Mouse (Mus musculus): ENCODE results near the gene Vezf1. TPM values are rescaled to one million over a fixed set of nuclear protein-coding genes. Genes with fewer than 3 reads are reported as not detected.

The Vezf1 gene
- polyA plus RNA-seq, 1 experiment, result 14.2 TPM

DNA sequence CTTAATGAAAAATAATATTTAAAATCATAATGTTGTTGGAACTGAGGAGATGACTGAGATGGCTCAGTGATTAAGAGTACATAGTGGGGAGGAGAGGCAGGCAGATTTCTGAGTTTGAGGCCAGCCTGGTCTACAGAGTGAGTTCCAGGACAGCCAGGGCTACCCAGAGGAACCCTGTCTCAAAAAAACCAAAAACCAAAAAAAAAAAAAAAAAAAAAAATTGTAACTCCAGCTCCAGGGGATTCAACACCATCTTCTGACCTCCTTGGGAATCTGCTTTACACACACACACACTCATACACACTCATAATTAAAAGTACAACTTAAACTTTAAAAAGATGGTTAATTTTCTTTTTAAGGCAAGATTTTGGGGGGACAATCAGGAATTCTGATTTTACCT, 2.3 kb upstream of the Vezf1 start:
- no peak for TF ChIP-seq POLR2A (IDR thresholded peaks at IDR 0.05; ENCODE audit: low read depth, low read length)
- no peak for TF ChIP-seq CTCF (IDR thresholded peaks at IDR 0.05; ENCODE audit: extremely low read depth, insufficient read depth, insufficient read length, insufficient replicate concordance)
- Histone ChIP-seq H3K27me3 (ENCODE audit: control insufficient read depth, insufficient read depth, low read length) (peaks cover 4% of the 10 kb centered on the region; the same call in 1 of the 2 replicates), H3K4me1 (ENCODE audit: control insufficient read depth, insufficient read depth, insufficient read length) (peaks cover 9% of the 10 kb centered on the region), H3K4me3 (ENCODE audit: extremely low read depth, insufficient read depth, insufficient read length) (no peak overlapping the region), H3K36me3 (ENCODE audit: control insufficient read depth, insufficient read depth, low read length) (no peaks in the 10 kb centered on the region), H3K27ac (ENCODE audit: insufficient read depth, low read length) (no peak overlapping the region)
- no peak for DNase-seq (ENCODE audit: low read depth in 1 of 2, low spot score in 2 of 2)

DNA sequence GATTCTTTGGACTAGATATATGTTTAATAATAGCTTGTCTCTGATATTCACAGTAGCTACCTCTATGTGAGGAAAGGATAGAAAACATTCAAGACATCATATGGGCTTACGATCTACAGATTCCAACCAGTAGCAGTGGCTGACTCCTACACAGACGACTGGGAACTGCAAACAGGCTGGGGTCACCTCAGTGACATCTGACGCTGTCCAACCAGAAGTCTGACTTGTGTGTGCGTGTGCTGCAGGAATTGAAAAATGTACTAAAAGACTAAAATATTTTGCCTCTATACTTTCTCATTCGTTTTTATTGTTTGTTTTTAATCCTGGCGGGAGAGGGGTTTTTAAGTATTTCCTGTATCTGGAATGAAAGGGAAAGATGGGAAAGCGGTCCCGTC, 891 bp upstream of the Vezf1 start:
- Histone ChIP-seq H3K4me1 (ENCODE audit: control insufficient read depth, insufficient read depth, insufficient read length) (peaks cover 9% of the 10 kb centered on the region), H3K27me3 (ENCODE audit: control insufficient read depth, insufficient read depth, low read length) (peaks cover 4% of the 10 kb centered on the region; the same call in 1 of the 2 replicates)

DNA sequence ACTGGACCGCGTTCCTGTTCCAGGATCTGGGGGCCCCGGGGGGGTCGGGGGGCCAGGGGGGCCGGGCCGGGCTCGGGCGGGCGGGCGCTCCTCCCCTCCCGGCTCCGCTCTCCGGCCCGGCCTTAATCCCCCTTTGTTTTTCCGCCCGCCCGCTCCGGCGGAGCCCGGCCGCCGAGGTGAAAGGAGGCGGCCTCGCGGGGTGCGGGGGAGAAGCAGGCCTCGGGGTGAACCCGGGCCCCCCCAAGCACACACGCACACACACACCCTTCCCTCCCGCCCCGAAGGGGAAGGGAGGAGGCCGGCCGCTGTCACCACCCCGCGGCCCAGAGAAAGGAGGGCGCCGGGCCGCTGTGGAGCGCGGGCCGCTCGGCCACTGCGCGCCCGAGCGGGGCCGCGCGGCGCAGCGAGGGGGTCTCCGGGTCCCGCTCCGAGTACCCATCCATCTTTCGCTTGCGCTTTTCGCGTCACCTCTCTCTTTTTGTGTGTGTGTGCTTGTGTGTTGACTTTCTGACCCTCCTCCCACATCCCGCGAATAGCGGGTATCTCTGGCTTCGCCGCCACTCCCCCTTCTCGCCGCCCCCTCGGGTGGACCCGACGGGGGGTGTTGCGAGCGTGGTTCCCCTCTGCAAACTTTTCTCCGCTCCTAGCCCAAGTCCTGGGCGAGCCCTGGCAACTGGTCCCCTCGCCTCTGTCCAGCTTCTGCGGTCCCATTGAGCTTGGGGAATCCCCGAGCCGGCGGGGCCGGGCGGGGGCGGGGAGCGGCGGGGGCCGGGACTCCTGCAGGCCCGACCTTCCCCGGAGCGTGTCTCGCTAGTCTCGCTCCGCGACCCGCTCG, 549 bp downstream of the Vezf1 start:
- Histone ChIP-seq H3K36me3 (ENCODE audit: control insufficient read depth, insufficient read depth, low read length) (peaks cover 3% of the 10 kb centered on the region), H3K27ac (ENCODE audit: insufficient read depth, low read length) (peak overlapping the region; percentile 88), H3K4me3 (ENCODE audit: extremely low read depth, insufficient read depth, insufficient read length) (peak overlapping the region; percentile 75), H3K4me1 (ENCODE audit: control insufficient read depth, insufficient read depth, insufficient read length) (peaks cover 9% of the 10 kb centered on the region), H3K27me3 (ENCODE audit: control insufficient read depth, insufficient read depth, low read length) (peaks cover 4% of the 10 kb centered on the region; the same call in 1 of the 2 replicates)
- WGBS, result under 1% methylated on average over 76 of the region's 92 CpGs
- TF ChIP-seq CTCF (IDR thresholded peaks at IDR 0.05; ENCODE audit: extremely low read depth, insufficient read depth, insufficient read length, insufficient replicate concordance) (no peak), POLR2A (IDR thresholded peaks at IDR 0.05; ENCODE audit: low read depth, low read length) (no peak)
- peak in 1 of 2 experiments; percentile 75 for DNase-seq (ENCODE audit: low read depth in 1 of 2, low spot score in 2 of 2)

More for the DNA sequence above, 891 bp upstream of the Vezf1 start:
- TF ChIP-seq POLR2A (IDR thresholded peaks at IDR 0.05; ENCODE audit: low read depth, low read length), result no peak
- TF ChIP-seq CTCF (IDR thresholded peaks at IDR 0.05; ENCODE audit: extremely low read depth, insufficient read depth, insufficient read length, insufficient replicate concordance), result no peak
- Histone ChIP-seq H3K4me3 (ENCODE audit: extremely low read depth, insufficient read depth, insufficient read length) (peak overlapping the region; percentile 75), H3K36me3 (ENCODE audit: control insufficient read depth, insufficient read depth, low read length) (no peaks in the 10 kb centered on the region), H3K27ac (ENCODE audit: insufficient read depth, low read length) (peak overlapping the region; percentile 88)
- 6% methylated on average over 8 of the region's 8 CpGs for WGBS
- DNase-seq (ENCODE audit: low read depth in 1 of 2, low spot score in 2 of 2), result no peak

DNA sequence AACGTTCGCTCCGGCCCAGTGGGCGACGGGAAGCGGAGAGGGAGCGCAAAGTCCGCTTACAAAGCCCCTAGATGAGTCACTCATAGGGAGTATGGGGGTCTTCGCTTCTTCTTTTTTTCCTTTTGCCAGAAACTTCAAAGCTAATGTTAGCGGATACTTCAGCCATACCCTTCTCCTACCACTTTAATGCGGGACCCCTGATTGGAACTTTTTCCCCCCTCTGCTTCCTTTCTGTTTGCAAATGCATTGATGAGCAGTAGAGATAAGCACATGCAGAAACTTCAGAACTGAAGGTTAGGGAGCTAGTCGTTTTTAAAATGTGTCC, 1.1 kb downstream of the Vezf1 start:
- no peak overlapping the region for H3K27ac ChIP-seq (ENCODE audit: insufficient read depth, low read length)
- WGBS, result under 1% methylated on average over 12 of the region's 12 CpGs
- DNase-seq (ENCODE audit: low read depth in 1 of 2, low spot score in 2 of 2), result no peak

DNA sequence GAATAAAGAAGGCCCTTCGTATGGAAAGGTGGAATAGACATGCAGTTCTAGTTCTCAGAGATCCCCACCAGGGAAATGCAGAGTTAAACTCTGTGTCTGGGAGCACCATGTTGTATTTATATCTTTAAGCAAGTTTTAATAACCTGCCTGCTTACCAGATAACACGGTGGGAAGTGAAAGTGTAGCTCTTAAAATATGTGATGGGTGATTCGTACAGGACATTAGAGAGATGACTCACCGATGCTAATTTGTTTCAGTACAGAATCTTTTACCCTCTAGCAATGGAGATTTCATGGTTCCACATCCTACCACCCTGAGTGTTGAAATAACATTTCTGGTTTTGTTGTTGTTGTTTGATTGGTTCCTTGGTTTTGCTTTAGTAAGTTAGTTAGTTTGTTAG, 2.3 kb downstream of the Vezf1 start:
- no peak for DNase-seq (ENCODE audit: low read depth in 1 of 2, low spot score in 2 of 2)
- Histone ChIP-seq H3K36me3 (ENCODE audit: control insufficient read depth, insufficient read depth, low read length) (peaks cover 12% of the 10 kb centered on the region), H3K27ac (ENCODE audit: insufficient read depth, low read length) (no peak overlapping the region), H3K4me1 (ENCODE audit: control insufficient read depth, insufficient read depth, insufficient read length) (peaks cover 9% of the 10 kb centered on the region), H3K4me3 (ENCODE audit: extremely low read depth, insufficient read depth, insufficient read length) (no peak overlapping the region; the same call in 1 of the 2 replicates), H3K27me3 (ENCODE audit: control insufficient read depth, insufficient read depth, low read length) (peaks cover 4% of the 10 kb centered on the region; the same call in 1 of the 2 replicates)
- TF ChIP-seq POLR2A (IDR thresholded peaks at IDR 0.05; ENCODE audit: low read depth, low read length) (no peak), CTCF (IDR thresholded peaks at IDR 0.05; ENCODE audit: extremely low read depth, insufficient read depth, insufficient read length, insufficient replicate concordance) (no peak)
- WGBS, result 21% methylated on average over 4 of the region's 4 CpGs

More for the DNA sequence above, 1.1 kb downstream of the Vezf1 start:
- Histone ChIP-seq H3K4me3 (ENCODE audit: extremely low read depth, insufficient read depth, insufficient read length) (peak overlapping the region; percentile 75), H3K27me3 (ENCODE audit: control insufficient read depth, insufficient read depth, low read length) (peaks cover 4% of the 10 kb centered on the region; the same call in 1 of the 2 replicates), H3K4me1 (ENCODE audit: control insufficient read depth, insufficient read depth, insufficient read length) (peaks cover 9% of the 10 kb centered on the region), H3K36me3 (ENCODE audit: control insufficient read depth, insufficient read depth, low read length) (peaks cover 5% of the 10 kb centered on the region)
- TF ChIP-seq POLR2A (IDR thresholded peaks at IDR 0.05; ENCODE audit: low read depth, low read length), result no peak
- TF ChIP-seq CTCF (IDR thresholded peaks at IDR 0.05; ENCODE audit: extremely low read depth, insufficient read depth, insufficient read length, insufficient replicate concordance), result no peak

DNA sequence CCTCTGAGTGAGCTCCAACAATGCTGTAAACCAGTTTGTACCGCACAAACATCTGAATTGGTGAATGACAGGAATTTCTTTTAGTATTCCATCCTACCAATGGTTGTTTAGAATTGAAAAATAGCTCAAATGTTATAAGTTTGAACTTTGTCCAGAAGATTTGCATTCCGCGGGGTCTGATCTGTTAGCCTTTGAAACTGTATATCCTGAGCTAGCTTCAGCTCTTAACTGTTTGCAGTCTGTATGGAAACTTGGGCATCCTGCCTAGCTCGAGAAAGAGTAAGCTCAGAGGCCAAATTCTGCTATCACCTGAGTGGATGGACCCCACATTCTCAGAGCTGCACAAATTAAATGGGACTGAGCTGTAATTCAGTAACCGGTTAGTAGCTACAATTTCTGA, 3.0 kb downstream of the Vezf1 start:
- no peak overlapping the region for H3K27ac ChIP-seq (ENCODE audit: insufficient read depth, low read length)
- peaks cover 4% of the 10 kb centered on the region; the same call in 1 of the 2 replicates for H3K27me3 ChIP-seq (ENCODE audit: control insufficient read depth, insufficient read depth, low read length)
- TF ChIP-seq POLR2A (IDR thresholded peaks at IDR 0.05; ENCODE audit: low read depth, low read length) (no peak), CTCF (IDR thresholded peaks at IDR 0.05; ENCODE audit: extremely low read depth, insufficient read depth, insufficient read length, insufficient replicate concordance) (no peak)
- 82% methylated on average over 5 of the region's 5 CpGs for WGBS
- peaks cover 14% of the 10 kb centered on the region for H3K36me3 ChIP-seq (ENCODE audit: control insufficient read depth, insufficient read depth, low read length)
- DNase-seq (ENCODE audit: low read depth in 1 of 2, low spot score in 2 of 2), result no peak
- H3K4me3 ChIP-seq (ENCODE audit: extremely low read depth, insufficient read depth, insufficient read length), result no peak overlapping the region
- H3K4me1 ChIP-seq (ENCODE audit: control insufficient read depth, insufficient read depth, insufficient read length), result peaks cover 9% of the 10 kb centered on the region

DNA sequence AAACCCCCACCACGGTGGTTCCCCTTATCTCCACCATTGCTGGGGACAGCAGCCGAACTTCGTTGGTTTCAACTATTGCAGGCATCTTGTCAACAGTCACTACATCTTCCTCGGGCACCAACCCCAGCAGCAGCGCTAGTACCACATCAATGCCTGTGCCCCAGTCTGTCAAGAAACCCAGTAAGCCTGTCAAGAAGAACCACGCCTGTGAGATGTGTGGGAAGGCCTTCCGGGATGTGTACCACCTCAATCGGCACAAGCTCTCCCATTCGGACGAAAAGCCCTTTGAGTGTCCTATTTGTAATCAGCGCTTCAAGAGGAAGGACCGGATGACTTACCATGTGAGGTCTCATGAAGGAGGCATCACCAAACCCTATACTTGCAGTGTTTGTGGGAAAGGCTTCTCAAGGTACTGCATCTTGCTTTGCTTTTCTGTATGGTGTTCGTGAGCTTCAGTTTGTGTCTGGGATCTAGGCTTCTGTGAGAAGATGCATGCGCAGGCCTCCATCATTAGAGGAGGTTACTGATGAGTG, 5.3 kb downstream of the Vezf1 start:
- 68% methylated on average over 14 of the region's 14 CpGs for WGBS
- H3K27me3 ChIP-seq (ENCODE audit: control insufficient read depth, insufficient read depth, low read length), result peaks cover 2% of the 10 kb centered on the region; the same call in 1 of the 2 replicates
- H3K4me1 ChIP-seq (ENCODE audit: control insufficient read depth, insufficient read depth, insufficient read length), result peaks cover 9% of the 10 kb centered on the region
- TF ChIP-seq CTCF (IDR thresholded peaks at IDR 0.05; ENCODE audit: extremely low read depth, insufficient read depth, insufficient read length, insufficient replicate concordance) (no peak), POLR2A (IDR thresholded peaks at IDR 0.05; ENCODE audit: low read depth, low read length) (no peak)
- no peak overlapping the region for H3K4me3 ChIP-seq (ENCODE audit: extremely low read depth, insufficient read depth, insufficient read length)
- no peak for DNase-seq (ENCODE audit: low read depth in 1 of 2, low spot score in 2 of 2)
- H3K36me3 ChIP-seq (ENCODE audit: control insufficient read depth, insufficient read depth, low read length), result peaks cover 19% of the 10 kb centered on the region
- H3K27ac ChIP-seq (ENCODE audit: insufficient read depth, low read length), result no peak overlapping the region
